Mouse (Mus musculus): ENCODE data around the gene Kmt2d.

- TF ChIP-seq CTCF (IDR thresholded peaks at IDR 0.05; ENCODE audit: control insufficient read depth, insufficient read depth, low read length) (no peak), POLR2A (IDR thresholded peaks at IDR 0.05; ENCODE audit: borderline replicate concordance, control insufficient read depth, low read depth, low read length) (no peak)
These were observed 62.9 kb downstream of the Kmt2d start for GRCm38 (mm10) chr15:98807895-98808650.
